Mouse (Mus musculus) lung, postnatal 25 days (tissue): ENCODE results near the gene Mvb12b.
"Not testable (repeated sequence)": the region's sequence is repeated elsewhere in the genome, so short reads cannot be mapped to it uniquely, and the experiment has no call there.

ENCODE experiments used
- DNase-seq: peaks from one replicate; pipeline ENCODE4 v3.0.0; 2022; ENCODE audit warnings: low spot score

Gene Mvb12b

GRCm38 (mm10) chr2:33887328-33888099 is at the start of gene Mvb12b:
Gene Mvb12b (minus strand): TSS chr2:33887946.
- peak; percentile 30 for DNase-seq

GRCm38 (mm10) chr2:33935756-33936155 is 48.0 kb upstream of the Mvb12b start:
- no peak for DNase-seq

DNA sequence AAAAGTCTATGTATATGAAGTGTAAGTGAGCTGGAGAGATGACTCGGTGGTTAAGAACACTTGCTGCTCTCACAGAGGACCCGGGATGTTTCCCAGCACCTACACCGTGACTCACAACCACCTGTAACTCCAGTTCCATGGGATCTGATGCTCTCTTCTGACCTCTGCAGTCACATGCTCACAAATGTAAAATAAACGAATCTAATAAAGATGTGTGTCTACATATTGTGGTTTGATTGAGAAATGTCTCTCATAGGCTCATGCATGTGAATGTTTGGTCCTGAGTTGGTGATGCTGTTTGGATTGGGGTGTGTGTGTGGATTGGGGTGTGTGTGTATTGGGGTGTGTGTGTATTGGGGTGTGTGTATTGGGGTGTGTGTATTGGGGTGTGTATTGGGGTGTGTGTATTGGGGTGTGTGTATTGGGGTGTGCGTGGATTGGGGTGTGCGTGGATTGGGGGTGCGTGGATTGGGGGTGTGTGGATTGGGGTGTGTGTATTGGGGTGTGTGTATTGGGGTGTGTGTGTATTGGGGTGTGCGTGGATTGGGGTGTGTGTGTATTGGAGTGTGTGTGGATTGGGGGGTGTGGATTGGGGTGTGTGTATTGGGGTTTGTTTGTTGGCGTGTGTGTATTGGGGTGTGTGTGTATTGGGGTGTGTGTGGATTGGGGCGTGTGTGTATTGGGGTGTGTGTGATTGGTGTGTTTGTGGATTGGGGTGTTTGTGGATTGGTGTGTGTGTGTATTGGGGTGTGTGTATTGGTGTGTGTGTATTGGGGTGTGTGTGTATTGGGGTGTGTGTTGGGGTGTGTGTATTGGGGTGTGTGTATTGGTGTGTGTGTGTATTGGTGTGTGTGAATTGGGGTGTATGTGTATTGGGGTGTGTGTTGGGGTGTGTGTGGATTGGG is 46.1 kb upstream of the Mvb12b start:
- no peak for DNase-seq

DNA sequence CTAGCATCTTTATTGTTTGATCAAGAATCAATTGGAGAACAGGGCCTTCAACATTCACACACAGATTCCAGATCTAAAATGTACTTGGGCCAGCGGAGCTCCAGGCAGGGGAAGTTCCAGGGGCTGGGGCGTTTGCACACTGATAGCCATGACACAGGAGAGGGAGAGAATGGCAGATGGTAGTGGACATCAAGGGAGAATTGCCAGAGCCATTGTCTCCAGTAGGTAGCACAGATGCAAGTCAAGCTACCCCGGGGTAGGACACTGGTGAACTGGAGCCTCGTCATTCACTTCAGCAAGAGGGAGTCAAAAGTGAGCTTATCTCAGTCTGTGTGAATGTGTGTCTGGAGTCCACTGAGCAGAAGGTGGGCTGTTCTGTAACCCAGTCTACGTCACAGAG is 43.4 kb upstream of the Mvb12b start:
- no peak for DNase-seq

DNA sequence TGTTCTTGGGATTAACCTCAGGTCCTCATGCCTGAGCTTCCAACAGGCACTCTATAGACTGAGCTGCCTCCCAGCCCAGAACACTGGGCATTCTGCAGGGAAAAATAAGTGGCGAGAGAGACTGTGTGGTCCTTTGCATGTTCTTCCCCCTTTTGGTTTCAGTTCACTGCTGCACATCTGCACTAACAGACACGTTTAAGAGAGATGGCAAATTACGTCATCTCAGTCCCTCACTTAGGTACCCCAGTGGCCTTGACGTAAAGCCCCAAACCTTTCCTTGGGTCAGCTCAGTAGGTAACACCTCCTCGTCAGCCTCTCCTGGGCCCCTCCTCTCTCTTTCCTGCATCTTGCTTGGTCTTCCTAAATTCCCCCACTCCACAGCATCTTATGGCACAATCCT is 37.5 kb upstream of the Mvb12b start:
- no peak for DNase-seq

- no peak for DNase-seq
Observed at GRCm38 (mm10) chr2:33923482-33923881, 35.7 kb upstream of the Mvb12b start.

GRCm38 (mm10) chr2:33922466-33922865 is 34.7 kb upstream of the Mvb12b start:
- no peak for DNase-seq

DNA sequence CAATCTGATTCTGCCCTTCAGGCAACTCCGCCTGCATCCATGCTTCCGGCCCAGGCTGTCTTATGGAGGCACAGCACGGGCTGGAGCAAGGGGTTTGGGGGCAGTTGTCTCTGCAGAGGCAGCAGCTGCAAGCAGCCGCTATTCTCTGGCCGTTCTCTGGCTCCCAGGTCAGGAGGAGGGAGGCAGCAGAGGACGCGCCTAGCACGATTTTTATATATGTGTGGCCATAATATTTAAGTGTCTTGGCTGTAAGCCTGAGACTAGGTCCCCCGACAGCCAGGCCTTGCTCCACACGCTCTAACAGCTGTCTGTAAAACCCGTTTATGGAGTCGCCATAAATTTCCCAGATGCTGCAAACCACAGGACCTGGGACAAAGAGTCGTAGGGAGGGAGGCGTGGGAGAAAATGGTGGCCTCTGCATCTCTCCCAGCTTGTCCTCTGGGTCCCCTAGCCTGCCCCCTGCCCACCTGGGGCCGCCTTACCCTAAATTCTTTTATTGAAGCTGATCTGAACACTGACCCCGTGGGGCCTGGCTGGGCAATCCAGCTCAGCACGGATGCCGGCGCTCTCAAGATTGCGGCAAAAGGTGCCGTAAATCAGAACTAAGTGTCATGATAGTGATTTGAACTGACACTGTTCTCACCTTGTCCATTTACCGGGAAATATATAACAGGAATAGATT is 32.3 kb upstream of the Mvb12b start:
- no peak for DNase-seq

- DNase-seq = no peak
Observed at GRCm38 (mm10) chr2:33918824-33919223, 31.1 kb upstream of the Mvb12b start.

DNA sequence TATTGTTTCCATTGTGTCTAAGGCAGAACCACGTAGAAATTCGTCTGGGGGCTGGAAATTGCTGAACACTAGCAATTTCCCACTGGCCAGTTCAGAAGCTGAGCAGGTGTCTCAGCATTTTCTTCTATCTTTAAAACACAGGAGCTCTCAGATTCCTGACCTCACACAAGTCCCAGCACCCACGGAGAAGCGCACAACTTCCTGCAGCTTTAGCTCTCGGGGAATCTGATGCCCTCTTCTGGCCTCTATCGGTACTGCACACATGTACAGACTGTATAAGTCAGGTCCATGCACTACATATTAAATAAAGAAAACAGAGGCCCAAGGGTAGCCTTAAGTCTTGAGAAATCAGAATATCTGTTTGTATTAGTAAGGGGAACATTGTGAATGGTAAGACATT is 30.6 kb upstream of the Mvb12b start:
- DNase-seq = peak; percentile 45

DNA sequence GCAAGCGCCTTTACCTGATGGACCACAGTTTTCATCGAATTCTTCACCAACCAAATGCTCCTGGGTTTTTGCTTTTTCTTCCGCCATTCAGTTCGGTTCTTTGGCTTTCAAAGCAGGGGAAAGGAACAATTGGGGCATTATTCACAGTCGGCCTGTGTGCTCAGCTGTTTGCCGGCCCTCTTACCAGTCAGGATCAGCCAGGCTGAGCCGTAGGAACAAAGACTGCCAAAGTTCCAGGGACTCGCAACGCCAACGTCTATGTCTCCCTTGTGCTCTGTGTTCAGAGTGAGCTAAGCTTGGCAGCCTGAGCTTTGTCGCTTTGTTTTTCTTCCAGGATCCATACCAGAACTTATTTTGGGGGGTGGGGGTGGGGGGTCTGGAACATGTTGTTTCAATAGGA is 28.9 kb upstream of the Mvb12b start:
- no peak for DNase-seq

DNA sequence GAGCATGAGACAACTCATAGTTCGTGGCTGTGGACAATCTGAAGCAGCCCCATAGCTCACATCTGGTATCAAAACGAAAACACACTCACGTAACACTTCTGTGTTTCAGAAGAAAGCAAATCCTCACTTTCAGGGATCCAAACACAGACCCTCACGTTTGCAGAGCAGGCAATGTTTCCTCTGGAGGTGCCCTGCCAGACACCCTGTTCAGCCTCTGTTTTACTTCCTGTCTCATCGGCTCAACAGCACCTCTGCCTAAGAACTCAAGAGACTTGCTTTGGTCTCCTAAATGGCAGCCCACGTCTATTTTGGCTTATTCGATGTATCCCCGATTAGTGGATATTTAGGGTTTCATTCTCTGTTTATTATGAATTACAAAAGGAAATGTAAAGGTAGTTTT is 27.3 kb upstream of the Mvb12b start:
- DNase-seq = no peak

- no peak for DNase-seq
Observed at GRCm38 (mm10) chr2:33914334-33914733, 26.6 kb upstream of the Mvb12b start.

DNA sequence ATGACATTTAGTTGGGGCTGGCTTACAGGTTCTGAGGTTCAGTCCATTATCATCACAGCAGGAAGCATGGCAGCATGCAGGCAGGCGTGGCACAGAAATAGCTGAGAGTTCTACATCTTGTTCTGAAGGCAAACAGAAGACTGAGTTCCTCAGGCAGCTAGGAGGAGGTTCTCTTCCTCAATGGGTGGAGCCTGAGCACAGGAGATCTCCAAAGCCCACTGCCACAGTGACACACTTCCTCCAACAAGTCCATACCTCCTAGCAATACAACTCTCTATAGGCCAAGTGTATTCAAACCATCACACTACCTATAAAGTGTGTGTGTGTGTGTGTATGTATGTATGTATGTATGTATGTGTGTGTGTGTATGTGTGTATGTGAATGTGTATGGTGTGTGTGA is 25.9 kb upstream of the Mvb12b start:
- DNase-seq = not testable (repeated sequence)

DNA sequence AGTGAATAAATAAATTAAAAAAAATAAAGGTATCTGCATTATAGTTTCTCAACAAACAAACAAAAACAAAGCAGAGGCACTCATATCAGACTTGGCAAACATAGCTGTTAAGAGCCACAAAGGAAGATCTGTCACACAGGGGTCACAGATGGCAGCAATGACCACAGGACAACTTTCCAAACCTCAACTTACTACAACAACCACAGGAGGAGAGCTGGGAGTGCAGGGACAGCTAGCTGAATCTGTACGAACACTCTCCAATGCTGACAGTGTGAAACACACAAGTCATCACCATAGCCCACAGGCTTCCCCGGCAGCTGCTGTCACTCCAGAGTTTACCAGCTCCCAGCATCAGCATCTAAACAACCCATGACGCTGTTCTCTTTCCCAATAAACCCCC is 25.0 kb upstream of the Mvb12b start:
- DNase-seq = no peak

DNA sequence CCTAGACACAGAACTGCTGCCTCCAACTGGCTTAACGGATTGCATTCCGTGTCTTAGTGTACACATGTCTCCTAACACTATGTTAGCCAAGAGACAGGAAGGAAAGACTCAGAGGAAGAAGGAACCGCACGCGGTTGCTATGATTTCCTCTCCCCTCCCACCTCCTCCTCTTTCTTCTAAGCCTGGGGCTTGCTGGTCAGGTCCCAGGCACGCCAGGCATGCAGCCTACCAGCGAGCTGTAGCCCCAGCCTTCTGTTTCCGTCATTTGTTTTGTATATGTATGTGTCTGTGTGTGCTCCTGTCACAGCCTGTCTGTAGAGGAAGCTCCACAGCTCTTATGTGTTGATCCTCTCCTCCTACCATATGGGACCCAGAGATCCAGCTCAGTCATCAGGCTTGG is 20.6 kb upstream of the Mvb12b start:
- peak; percentile 58 for DNase-seq

GRCm38 (mm10) chr2:33907174-33907573 is 19.4 kb upstream of the Mvb12b start:
- DNase-seq = no peak

- no peak for DNase-seq
Observed at GRCm38 (mm10) chr2:33895829-33896228, 8.1 kb upstream of the Mvb12b start.

- DNase-seq = no peak
Observed at GRCm38 (mm10) chr2:33893151-33893550, 5.4 kb upstream of the Mvb12b start.

DNA sequence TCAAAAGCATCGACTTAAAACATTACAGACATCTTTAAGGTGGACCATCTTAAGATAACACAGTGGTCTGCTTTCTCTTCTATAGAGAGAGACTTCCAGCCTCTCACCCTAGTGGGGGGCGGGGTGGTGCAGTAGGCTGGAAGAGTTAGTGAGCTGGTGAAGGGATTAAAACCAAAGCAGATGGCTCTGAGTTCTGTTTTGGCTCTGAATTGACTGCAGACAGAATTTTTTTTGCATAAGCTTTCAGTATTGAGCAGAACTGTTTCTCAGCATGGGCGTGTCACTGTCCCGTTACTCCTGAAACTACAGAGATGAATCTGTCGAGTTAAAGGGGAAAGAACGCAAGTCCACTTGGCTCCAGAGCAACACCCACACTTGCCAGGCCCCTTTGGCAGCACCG is 4.6 kb upstream of the Mvb12b start:
- DNase-seq = no peak

DNA sequence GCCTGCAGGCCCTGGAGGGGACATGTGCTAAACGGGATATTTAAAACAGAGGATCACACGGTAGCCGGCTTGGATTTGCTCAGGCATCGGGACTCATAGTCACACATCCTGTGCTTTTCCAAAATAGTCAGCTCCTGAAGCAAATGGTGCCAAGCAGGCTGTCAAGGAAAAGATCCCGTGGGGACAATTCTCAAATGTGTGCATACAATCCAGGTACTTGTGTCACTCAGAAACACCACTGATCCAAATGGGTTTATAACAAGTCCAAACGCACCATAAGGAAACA is 297 bp upstream of the Mvb12b start:
- DNase-seq = no peak

- DNase-seq = no peak
Observed at GRCm38 (mm10) chr2:33886386-33887327, 1.1 kb downstream of the Mvb12b start.
